Mouse (Mus musculus): ENCODE data around the gene Srprb. TPM values are rescaled to one million over a fixed set of nuclear protein-coding genes. Genes with fewer than 3 reads are reported as not detected.

The Srprb gene
- polyA plus RNA-seq, 1 experiment from 2014 or later, result 63.8 TPM

GRCm38 (mm10) chr9:103141266-103141665 is 60.7 kb downstream of the Srprb start:
- no peak overlapping the region for H3K9ac ChIP-seq (ENCODE audit: low read depth, low read length)
- H3K27me3 ChIP-seq (replicated peaks; ENCODE audit: control insufficient read depth, insufficient read depth, low read length), result no peaks in the 10 kb centered on the region
- no peak for ATAC-seq
- no peak overlapping the region for H3K4me2 ChIP-seq (ENCODE audit: low read length)
- H3K36me3 ChIP-seq (ENCODE audit: control insufficient read depth, insufficient read depth, low read length), result peaks cover 11% of the 10 kb centered on the region; the same call in 1 of the 2 replicates
- no peak overlapping the region for H3K27ac ChIP-seq (ENCODE audit: low read depth, low read length)
- no peak overlapping the region for H3K4me3 ChIP-seq (ENCODE audit: low read length)
- 87% methylated on average over 7 of the region's 7 CpGs for WGBS
- no peaks in the 10 kb centered on the region for H3K9me3 ChIP-seq (ENCODE audit: control insufficient read depth, low read length)
- peaks cover 26% of the 10 kb centered on the region for H3K4me1 ChIP-seq (ENCODE audit: control insufficient read depth, insufficient read depth, low read depth, low read length)

DNA sequence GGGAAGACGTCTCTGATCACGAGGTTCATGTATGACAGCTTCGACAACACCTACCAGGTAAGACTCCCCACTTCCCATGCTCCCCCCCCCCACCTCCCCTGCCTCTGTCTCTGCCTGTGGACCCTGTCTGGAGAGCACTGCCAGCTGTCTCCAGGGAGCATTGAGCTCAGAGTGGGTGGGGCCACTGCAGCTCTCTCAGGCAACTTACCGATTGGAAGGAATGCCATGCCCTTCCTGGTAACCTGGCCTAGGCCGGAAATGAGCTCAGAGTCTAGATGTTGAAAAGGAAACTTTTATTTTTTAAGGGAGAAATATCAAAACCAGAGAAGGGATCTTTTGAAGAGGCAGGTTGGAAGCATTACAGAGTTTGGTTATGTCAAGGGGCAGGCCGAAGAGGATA is 61.6 kb downstream of the Srprb start:
- 88% methylated on average over 6 of the region's 6 CpGs for WGBS
- Histone ChIP-seq H3K9ac (ENCODE audit: low read depth, low read length) (no peak overlapping the region), H3K27me3 (replicated peaks; ENCODE audit: control insufficient read depth, insufficient read depth, low read length) (no peaks in the 10 kb centered on the region), H3K9me3 (ENCODE audit: control insufficient read depth, low read length) (no peaks in the 10 kb centered on the region), H3K27ac (ENCODE audit: low read depth, low read length) (no peak overlapping the region), H3K4me1 (ENCODE audit: control insufficient read depth, insufficient read depth, low read depth, low read length) (peaks cover 17% of the 10 kb centered on the region), H3K36me3 (ENCODE audit: control insufficient read depth, insufficient read depth, low read length) (peaks cover 11% of the 10 kb centered on the region; the same call in 1 of the 2 replicates), H3K4me3 (ENCODE audit: low read length) (no peak overlapping the region), H3K4me2 (ENCODE audit: low read length) (no peak overlapping the region)
- ATAC-seq, result no peak

DNA sequence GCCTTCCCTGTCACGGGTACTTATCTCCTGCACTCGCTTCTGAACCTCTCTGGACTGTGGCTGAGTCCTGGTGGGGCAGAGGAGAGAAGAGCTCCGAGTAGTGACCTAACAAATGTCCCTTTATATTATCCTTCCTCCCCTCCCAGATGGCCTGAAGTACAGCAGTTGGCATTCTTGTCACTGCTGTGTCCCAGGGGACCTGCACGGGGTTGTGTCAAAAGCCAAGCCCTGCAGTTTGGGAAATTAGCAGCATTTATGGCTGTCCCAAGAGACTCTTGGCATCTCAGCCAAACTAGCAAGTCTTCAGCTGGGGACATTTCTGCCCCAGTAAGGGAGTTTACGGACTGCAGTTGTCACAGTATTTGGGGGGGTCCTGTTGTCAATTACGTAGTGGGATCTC is 62.5 kb downstream of the Srprb start:
- H3K27ac ChIP-seq (ENCODE audit: low read depth, low read length), result no peak overlapping the region
- peaks cover 13% of the 10 kb centered on the region for H3K4me1 ChIP-seq (ENCODE audit: control insufficient read depth, insufficient read depth, low read depth, low read length)
- no peaks in the 10 kb centered on the region for H3K27me3 ChIP-seq (replicated peaks; ENCODE audit: control insufficient read depth, insufficient read depth, low read length)
- WGBS, result 63% methylated on average over 6 of the region's 6 CpGs
- H3K36me3 ChIP-seq (ENCODE audit: control insufficient read depth, insufficient read depth, low read length), result peaks cover 11% of the 10 kb centered on the region; the same call in 1 of the 2 replicates
- no peak for ATAC-seq
- no peak overlapping the region for H3K9ac ChIP-seq (ENCODE audit: low read depth, low read length)
- no peak overlapping the region for H3K4me2 ChIP-seq (ENCODE audit: low read length)
- no peak overlapping the region for H3K4me3 ChIP-seq (ENCODE audit: low read length)
- no peaks in the 10 kb centered on the region for H3K9me3 ChIP-seq (ENCODE audit: control insufficient read depth, low read length)

Other genes starting within 250 kb of the Srprb start
- 4.6 and 4.7 TPM in 2 replicates for gene Slco2a1, start 213.4 kb downstream of the Srprb start, polyA plus RNA-seq (2015; fragmentation: Nextera tagmentation; extraction: Ambion mirVana)
- gene Rab6b, start 90.3 kb downstream of the Srprb start, polyA plus RNA-seq (2015; fragmentation: Nextera tagmentation; extraction: Ambion mirVana), result 137 and 140 TPM in 2 replicates
- gene Gm20425, start 28.2 kb upstream of the Srprb start, polyA plus RNA-seq (2015; fragmentation: Nextera tagmentation; extraction: Ambion mirVana), result not detected in 2 replicates
- gene Trf, start 28.3 kb upstream of the Srprb start, polyA plus RNA-seq (2015; fragmentation: Nextera tagmentation; extraction: Ambion mirVana), result 40.0 and 41.2 TPM in 2 replicates
- gene 1300017J02Rik, start 102.9 kb upstream of the Srprb start, polyA plus RNA-seq (2015; fragmentation: Nextera tagmentation; extraction: Ambion mirVana), result 1.0 and 1.4 TPM in 2 replicates
- 17.6 and 21.4 TPM in 2 replicates for gene Topbp1, start 103.1 kb upstream of the Srprb start, polyA plus RNA-seq (2015; fragmentation: Nextera tagmentation; extraction: Ambion mirVana)
- gene Cdv3, start 163.7 kb upstream of the Srprb start, polyA plus RNA-seq (2015; fragmentation: Nextera tagmentation; extraction: Ambion mirVana), result 78.5 and 91.0 TPM in 2 replicates